Mouse (Mus musculus) CH12.LX (cell line): ENCODE measurements around the gene Zfyve27. TPM values are rescaled to one million over a fixed set of nuclear protein-coding genes. Genes with fewer than 3 reads are reported as not detected.
A peak's percentile ranks its signal among the peaks of the same experiment; 100 is the strongest.

Experiments
- DNase-seq: peaks from one replicate; pipeline ENCODE4 v3.0.0-alpha.2; 2013; ENCODE audit errors: extremely low read depth
- H3K27ac ChIP-seq: 2 replicates; pipeline ENCODE4 v1.5.1; 2012; ENCODE audit warnings: low read depth, mild to moderate bottlenecking, control low read depth, moderate library complexity; ENCODE audit not compliant: insufficient read depth
- H3K27me3 ChIP-seq: replicated peaks from 2 replicates; pipeline ENCODE3; 2012; ENCODE audit warnings: inconsistent platforms
- H3K36me3 ChIP-seq, 2 experiments: replicated peaks in 1 of 2; 2 replicates each; pipeline versions ENCODE3 to v1.6.1; 2012; ENCODE audit warnings: inconsistent platforms in 1 of 2, low read length in 1 of 2, mild to moderate bottlenecking in 1 of 2, mixed read lengths in 1 of 2, moderate library complexity in 1 of 2; ENCODE audit not compliant: control insufficient read depth in 1 of 2, insufficient read depth in 1 of 2
- H3K4me1 ChIP-seq, 2 experiments: 2 replicates each; pipeline ENCODE4 v1.6.1; 2012; ENCODE audit warnings: inconsistent platforms in 1 of 2, moderate library complexity in 1 of 2; ENCODE audit not compliant: insufficient read depth in 2 of 2, control insufficient read depth in 1 of 2
- H3K4me2 ChIP-seq: 2 replicates; pipeline ENCODE4 v1.6.1; 2012; ENCODE audit warnings: low read depth, mild to moderate bottlenecking, control low read depth; ENCODE audit not compliant: poor library complexity, insufficient read depth, severe bottlenecking
- H3K4me3 ChIP-seq, 3 experiments: fragments of 150-350 bp in 1 of 3; sonication (generic) in 1 of 3; replicated peaks in 1 of 3; 2 replicates each; pipeline versions ENCODE3 to v1.5.1; 2011 to 2012; ENCODE audit warnings: low read depth in 2 of 3, low read length in 2 of 3, mild to moderate bottlenecking in 2 of 3, moderate library complexity in 2 of 3, control low read depth in 1 of 3, improper control_type of control experiment in 1 of 3, inconsistent platforms in 1 of 3, mixed read lengths in 1 of 3; ENCODE audit not compliant: poor library complexity in 1 of 3
- H3K79me2 ChIP-seq: replicated peaks from 2 replicates; pipeline ENCODE4 v1.6.1; 2012; ENCODE audit warnings: mild to moderate bottlenecking, moderate library complexity; ENCODE audit not compliant: control insufficient read depth, poor library complexity, insufficient read depth, severe bottlenecking; ENCODE audit errors: extremely low read depth
- H3K9ac ChIP-seq: 2 replicates; pipeline ENCODE4 v1.6.1; 2012; ENCODE audit warnings: low read depth, mild to moderate bottlenecking, control low read depth, moderate library complexity; ENCODE audit not compliant: insufficient read depth
- H3K9me3 ChIP-seq: replicated peaks from 2 replicates; pipeline ENCODE3; 2012; ENCODE audit warnings: low read length, inconsistent platforms, mixed read lengths
- BHLHE40 ChIP-seq: IDR thresholded peaks from 2 replicates; pipeline ENCODE4 v1.6.1; 2011; ENCODE audit warnings: mild to moderate bottlenecking, low read depth, low read length, improper control_type of control experiment
- CHD1 ChIP-seq: IDR thresholded peaks from 2 replicates; pipeline ENCODE4 v1.6.1; 2012; ENCODE audit warnings: low read depth, low read length, improper control_type of control experiment, inconsistent platforms
- CHD2 ChIP-seq: IDR thresholded peaks from 2 replicates; pipeline ENCODE4 v1.6.1; 2011; ENCODE audit warnings: low read length, improper control_type of control experiment
- CTCF ChIP-seq, 2 experiments: IDR thresholded peaks in 1 of 2; conservative IDR thresholded peaks in 1 of 2; 2 replicates each; pipeline ENCODE4 v1.5.1; 2011 to 2012; ENCODE audit warnings: low read depth in 2 of 2, low read length in 2 of 2, improper control_type of control experiment in 1 of 2, inconsistent platforms in 1 of 2, mild to moderate bottlenecking in 1 of 2, moderate library complexity in 1 of 2
- GABPA ChIP-seq: IDR thresholded peaks from 2 replicates; pipeline ENCODE4 v1.6.1; 2012; ENCODE audit warnings: low read depth, low read length, improper control_type of control experiment, inconsistent platforms; ENCODE audit not compliant: insufficient replicate concordance
- IRF4 ChIP-seq: IDR thresholded peaks from 2 replicates; pipeline ENCODE4 v1.6.1; 2014; ENCODE audit warnings: low read depth, mild to moderate bottlenecking, inconsistent platforms, low read length, improper control_type of control experiment
- JUN ChIP-seq: IDR thresholded peaks from 2 replicates; pipeline ENCODE4 v1.6.1; 2011; ENCODE audit warnings: low read depth, mild to moderate bottlenecking, low read length, improper control_type of control experiment, moderate library complexity; ENCODE audit not compliant: insufficient read depth
- JUND ChIP-seq: conservative IDR thresholded peaks from 2 replicates; pipeline ENCODE4 v1.6.1; 2011; ENCODE audit warnings: low read depth, low read length, improper control_type of control experiment
- MYC ChIP-seq: IDR thresholded peaks from 2 replicates; pipeline ENCODE4 v1.6.1; 2011; ENCODE audit warnings: low read depth, mild to moderate bottlenecking, improper control_type of control experiment, low read length
- NRF1 ChIP-seq: IDR thresholded peaks from 2 replicates; pipeline ENCODE4 v1.6.1; 2014; ENCODE audit warnings: low read depth, mild to moderate bottlenecking, inconsistent platforms, low read length, improper control_type of control experiment, moderate library complexity
- POLR2A ChIP-seq: IDR thresholded peaks from 2 replicates; pipeline ENCODE4 v1.6.1; 2011; ENCODE audit warnings: low read depth, mild to moderate bottlenecking, improper control_type of control experiment, low read length
- RAD21 ChIP-seq: IDR thresholded peaks from 2 replicates; pipeline ENCODE4 v1.6.1; 2011; ENCODE audit warnings: low read depth, mild to moderate bottlenecking, low read length, improper control_type of control experiment, moderate library complexity
- RCOR1 ChIP-seq: conservative IDR thresholded peaks from 2 replicates; pipeline ENCODE4 v1.6.1; 2012; ENCODE audit warnings: low read depth, mild to moderate bottlenecking, inconsistent platforms, low read length, improper control_type of control experiment
- SMC3 ChIP-seq: IDR thresholded peaks from 2 replicates; pipeline ENCODE4 v1.6.1; 2011; ENCODE audit warnings: low read depth, low read length, improper control_type of control experiment
- ZKSCAN1 ChIP-seq: IDR thresholded peaks from 2 replicates; pipeline ENCODE4 v1.6.1; 2012; ENCODE audit warnings: low read depth, inconsistent platforms, low read length, improper control_type of control experiment, borderline replicate concordance
- ZMIZ1 ChIP-seq: IDR thresholded peaks from 2 replicates; pipeline ENCODE4 v1.6.1; 2012; ENCODE audit warnings: low read depth, mild to moderate bottlenecking, inconsistent platforms, low read length, improper control_type of control experiment
- dilution Hi-C: fragments of 300-500 bp; cut with MboI; formaldehyde crosslinking; loops from 2 replicates; pipeline ENCODE4 v1.14.3; 2020; ENCODE audit warnings: low sequenced_read_pairs; ENCODE audit not compliant: extremely low pct_unique_long_range_greater_than_20kb, extremely low pct_ligation_motif_present
- in situ Hi-C: fragments of 300-500 bp; cut with MboI; formaldehyde crosslinking; loops from 3 replicates; pipeline ENCODE4 v1.14.3; 2019; ENCODE audit warnings: low sequenced_read_pairs, low pct_ligation_motif_present, low pct_unique_long_range_greater_than_20kb, mixed read lengths
- polyA plus RNA-seq: library from polyadenylated mRNA; unstranded; fragments of >175 nt; gene quantifications from 2 replicates; pipeline ENCODE4 v1.2.1, GENCODE M21; 2012; ENCODE audit warnings: low read depth; ENCODE audit not compliant: insufficient read length
- total RNA-seq, 2 experiments: library from RNA; depleted of rRNA; stranded (reverse); fragments of 300-350 nt in 1 of 2; fragments of >200 nt in 1 of 2; gene quantifications; 2 replicates each; pipeline ENCODE4 v1.2.3; 2012 to 2014

Zfyve27 gene
- total and polyA plus RNA-seq, 3 experiments: 11.4 to 19.2 (median 16.2) TPM

GRCm38 (mm10) chr19:42182673-42183072, 18.9 kb downstream of the Zfyve27 start:
- Histone ChIP-seq H3K9ac (no peak overlapping the region), H3K4me2 (no peak overlapping the region), H3K27ac (no peak overlapping the region), H3K4me3 (no peak overlapping the region), H3K4me1 (no peaks in the 10 kb centered on the region), H3K79me2 (no peaks in the 10 kb centered on the region), H3K36me3 (peaks cover 75 to 96% of the 10 kb centered on the region in 2 experiments), H3K27me3 (no peaks in the 10 kb centered on the region), H3K9me3 (no peaks in the 10 kb centered on the region)
- dilution Hi-C loops: no loop called here
- in situ Hi-C loops: no loop called here
- DNase-seq: peak; percentile 14
- TF ChIP-seq SMC3 (peak; percentile 37), CTCF (conservative IDR thresholded peaks at IDR 0.05 in 1 of 2, IDR thresholded peaks at IDR 0.05 in 1 of 2; ENCODE audit: low read depth in 2 of 2, low read length in 2 of 2) (peak in 1 of 2 experiments; percentile 62; a peak in 2 of 4 replicates), ZKSCAN1 (no peak)
- TF ChIP-seq, all 38 proteins: peak for 2

GRCm38 (mm10) chr19:42189735-42190134, 26.0 kb downstream of the Zfyve27 start:
- H3K9me3 ChIP-seq: no peaks in the 10 kb centered on the region
- H3K9ac ChIP-seq: no peak overlapping the region
- in situ Hi-C loops: no loop called here
- no peaks in the 10 kb centered on the region for H3K4me1 ChIP-seq
- no peaks in the 10 kb centered on the region for H3K79me2 ChIP-seq
- H3K4me3 ChIP-seq: no peak overlapping the region
- dilution Hi-C loops: no loop called here
- H3K27ac ChIP-seq: no peak overlapping the region
- TF ChIP-seq JUN: no peak
- no peak for TF ChIP-seq POLR2A
- no peak for TF ChIP-seq GABPA
- no peak for TF ChIP-seq NRF1
- no peak for TF ChIP-seq ZMIZ1
- TF ChIP-seq JUND: no peak
- no peak for TF ChIP-seq MYC
- TF ChIP-seq CHD2: no peak
- no peak for TF ChIP-seq BHLHE40
- TF ChIP-seq RCOR1: no peak
- no peak for TF ChIP-seq RAD21
- no peak for TF ChIP-seq CHD1
- no peak for DNase-seq
- H3K4me2 ChIP-seq: no peak overlapping the region
- H3K36me3 ChIP-seq: peaks cover 58 to 93% of the 10 kb centered on the region in 2 experiments
- no peaks in the 10 kb centered on the region for H3K27me3 ChIP-seq

- no peaks in the 10 kb centered on the region for H3K9me3 ChIP-seq
- TF ChIP-seq IRF4: no peak
- peak; percentile 74 for TF ChIP-seq SMC3
- peak; percentile 27 for TF ChIP-seq RAD21
- peak; percentile 78 to 84 for TF ChIP-seq CTCF (conservative IDR thresholded peaks at IDR 0.05 in 1 of 2, IDR thresholded peaks at IDR 0.05 in 1 of 2; ENCODE audit: low read depth in 2 of 2, low read length in 2 of 2)
- TF ChIP-seq ZMIZ1: no peak
- TF ChIP-seq, all 38 proteins: peak for 3
- Histone ChIP-seq H3K4me1 (no peaks in the 10 kb centered on the region), H3K9ac (no peak overlapping the region), H3K27me3 (no peaks in the 10 kb centered on the region), H3K4me2 (no peak overlapping the region), H3K79me2 (no peaks in the 10 kb centered on the region), H3K4me3 (no peak overlapping the region), H3K27ac (no peak overlapping the region), H3K36me3 (peaks cover 51 to 86% of the 10 kb centered on the region in 2 experiments)
- dilution Hi-C loops (no loop called here), in situ Hi-C loops (no loop called here)
- DNase-seq: peak; percentile 60
These were observed 26.7 kb downstream of the Zfyve27 start for GRCm38 (mm10) chr19:42190494-42190893.
